Comparison of ENCODE assay signal across 11 mouse cellular contexts in the genomic region with DNA sequence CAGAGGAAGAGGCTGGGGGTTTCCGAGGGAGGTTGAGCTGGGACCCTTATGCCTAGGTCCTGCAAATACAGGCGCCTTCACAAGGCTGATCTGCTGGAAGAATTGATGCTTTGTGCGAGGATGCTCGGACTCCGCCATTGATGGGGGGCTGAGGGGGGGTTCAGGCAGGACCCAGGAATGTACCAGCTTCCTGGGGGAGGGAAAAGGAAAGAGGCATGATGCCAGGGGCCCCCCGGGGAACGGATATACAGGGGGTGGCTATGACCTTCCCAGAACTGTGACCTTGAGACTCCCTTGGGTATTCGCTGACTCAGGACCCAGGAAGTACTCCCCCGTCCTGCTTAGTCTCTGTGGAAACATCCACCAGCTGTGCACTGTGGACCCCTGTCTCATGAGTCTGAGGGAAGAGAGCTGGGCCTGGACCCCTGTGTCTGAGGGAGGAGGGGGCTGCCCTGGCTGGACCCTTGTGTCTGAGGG. TPM values are rescaled to one million over a fixed set of nuclear protein-coding genes. Genes with fewer than 3 reads are reported as not detected.
DNase-seq lines count a peak whose midpoint lies in the region; ATAC-seq and TF ChIP-seq lines count a peak whose summit lies in the region.
"Had no signal": no experiment of that assay in that cellular context is flagged by ENCODE, and none has a peak within 500 bp of the region (broad histone marks: within the 10 kb centered on the region; RNA-seq: fewer than 3 reads in every experiment).

No protein-coding gene starts in this region.

- no peak for DNase-seq in kidney, postnatal 0 days (ENCODE audit: low spot score)
- DNase-seq in kidney, postnatal 14 days: no peak
- DNase-seq in embryonic facial prominence, embryonic 11.5 days (ENCODE audit: low spot score): no peak
- DNase-seq in lung, postnatal 4 days: no peak
- no peak for DNase-seq in right cerebral cortex, postnatal 4 days
- DNase-seq: lung, adult 18-20 months; thymus, adult 18-20 months had no signal

- no peak for ATAC-seq in kidney, postnatal 0 days (replicated peaks; ENCODE audit: low FRiP score, low read depth)
- peak; percentile 57 for ATAC-seq in embryonic facial prominence, embryonic 11.5 days (replicated peaks; ENCODE audit: insufficient number of reproducible peaks, low FRiP score, low TSS enrichment, low read depth)
- ATAC-seq in hindbrain, embryonic 12.5 days (ENCODE audit: low FRiP score): peak; percentile 60
- ATAC-seq in neural tube, embryonic 13.5 days (ENCODE audit: low read depth): peak; percentile 45

- H3K4me2 ChIP-seq in kidney, postnatal 0 days (ENCODE audit: low read length): no peak overlapping the region
- no peak overlapping the region for H3K4me2 ChIP-seq in embryonic facial prominence, embryonic 11.5 days (ENCODE audit: low read depth, low read length)
- H3K4me2 ChIP-seq in hindbrain, embryonic 12.5 days (replicated peaks): peak overlapping the region; percentile 81
- H3K4me2 ChIP-seq in neural tube, embryonic 13.5 days: peak overlapping the region; percentile 86
- H3K4me2 ChIP-seq: heart, embryonic 13.5 days had no signal

- H3K4me1 ChIP-seq in kidney, postnatal 0 days (replicated peaks; ENCODE audit: insufficient read depth, low read length): no peaks in the 10 kb centered on the region
- H3K4me1 ChIP-seq in embryonic facial prominence, embryonic 11.5 days (ENCODE audit: control insufficient read depth, insufficient read depth, low read length): no peaks in the 10 kb centered on the region
- H3K4me1 ChIP-seq in hindbrain, embryonic 12.5 days: peaks cover 51% of the 10 kb centered on the region
- H3K4me1 ChIP-seq in neural tube, embryonic 13.5 days (replicated peaks): peaks cover 58% of the 10 kb centered on the region

- H3K9me3 ChIP-seq in kidney, postnatal 0 days (replicated peaks; ENCODE audit: low read length): no peaks in the 10 kb centered on the region
- no peaks in the 10 kb centered on the region for H3K9me3 ChIP-seq in embryonic facial prominence, embryonic 11.5 days (replicated peaks; ENCODE audit: control insufficient read depth, low read length)
- H3K9me3 ChIP-seq in hindbrain, embryonic 12.5 days (replicated peaks): no peaks in the 10 kb centered on the region
- H3K9me3 ChIP-seq in neural tube, embryonic 13.5 days: no peaks in the 10 kb centered on the region
- H3K9me3 ChIP-seq: heart, embryonic 13.5 days had no signal

- no peaks in the 10 kb centered on the region for H3K27me3 ChIP-seq in kidney, postnatal 0 days (ENCODE audit: insufficient read depth, low read length)
- H3K27me3 ChIP-seq in embryonic facial prominence, embryonic 11.5 days (ENCODE audit: control insufficient read depth, insufficient read depth, low read length): no peaks in the 10 kb centered on the region; the same call in 1 of the 2 replicates
- no peaks in the 10 kb centered on the region for H3K27me3 ChIP-seq in hindbrain, embryonic 12.5 days
- H3K27me3 ChIP-seq in neural tube, embryonic 13.5 days: no peaks in the 10 kb centered on the region

- H3K27ac ChIP-seq in kidney, postnatal 0 days: peak overlapping the region; percentile 16; the same call in 1 of the 2 replicates
- H3K27ac ChIP-seq in embryonic facial prominence, embryonic 11.5 days (replicated peaks; ENCODE audit: low read depth, low read length): peak overlapping the region; percentile 28; the same call in 1 of the 2 replicates
- H3K27ac ChIP-seq in hindbrain, embryonic 12.5 days: peak overlapping the region; percentile 81
- H3K27ac ChIP-seq in neural tube, embryonic 13.5 days (replicated peaks): peak overlapping the region; percentile 81
- H3K27ac ChIP-seq: heart, embryonic 13.5 days had no signal

- no peak overlapping the region for H3K4me3 ChIP-seq in kidney, postnatal 0 days (replicated peaks; ENCODE audit: low read depth, low read length)
- H3K4me3 ChIP-seq in embryonic facial prominence, embryonic 11.5 days (ENCODE audit: low read depth, low read length): no peak overlapping the region
- H3K4me3 ChIP-seq in hindbrain, embryonic 12.5 days: peak overlapping the region; percentile 20
- peak overlapping the region; percentile 29 for H3K4me3 ChIP-seq in neural tube, embryonic 13.5 days
- H3K4me3 ChIP-seq: erythroblast, embryonic 14.5 days; heart, embryonic 13.5 days had no signal

- no peaks in the 10 kb centered on the region for H3K36me3 ChIP-seq in kidney, postnatal 0 days (ENCODE audit: insufficient read depth, low read length)
- H3K36me3 ChIP-seq in embryonic facial prominence, embryonic 11.5 days (replicated peaks; ENCODE audit: control insufficient read depth, insufficient read depth, low read depth, low read length): no peaks in the 10 kb centered on the region
- H3K36me3 ChIP-seq in hindbrain, embryonic 12.5 days: peaks cover 11% of the 10 kb centered on the region; the same call in 1 of the 2 replicates
- 0 out of 2 replicates have a peak, but pooled peaks cover 16% of the 10 kb centered on the region for H3K36me3 ChIP-seq in neural tube, embryonic 13.5 days
- H3K36me3 ChIP-seq: heart, embryonic 13.5 days had no signal

- TF ChIP-seq CTCF in kidney, postnatal 0 days (IDR thresholded peaks at IDR 0.05; ENCODE audit: low read depth): no peak

- WGBS in kidney, postnatal 0 days: 28% methylated on average over 9 of the region's 9 CpGs
- 50% methylated on average over 9 of the region's 9 CpGs for WGBS in embryonic facial prominence, embryonic 11.5 days
- 37% methylated on average over 9 of the region's 9 CpGs for WGBS in hindbrain, embryonic 12.5 days
- WGBS in neural tube, embryonic 13.5 days: 33% methylated on average over 9 of the region's 9 CpGs

- no peak overlapping the region for H3K9ac ChIP-seq in kidney, postnatal 0 days (ENCODE audit: low read depth, low read length)
- H3K9ac ChIP-seq in embryonic facial prominence, embryonic 11.5 days (replicated peaks; ENCODE audit: low read length): peak overlapping the region; percentile 18; the same call in 1 of the 2 replicates
- H3K9ac ChIP-seq in hindbrain, embryonic 12.5 days: peak overlapping the region; percentile 48
- H3K9ac ChIP-seq in neural tube, embryonic 13.5 days: peak overlapping the region; percentile 71
- H3K9ac ChIP-seq: heart, embryonic 13.5 days had no signal

RNA-seq across cellular contexts. Expression of a gene that starts 4.9 kb away (rescaled TPM):
- 7.1 and 8.2 TPM in 2 replicates for polyA plus RNA-seq in kidney, postnatal 0 days (2015; fragmentation: Nextera tagmentation; extraction: Ambion mirVana)
- 1.9 and 3.6 TPM in 2 replicates for polyA plus RNA-seq in embryonic facial prominence, embryonic 11.5 days (2014; fragmentation: Nextera tagmentation; extraction: Ambion mirVana)
- polyA plus RNA-seq in hindbrain, embryonic 12.5 days (2016; fragmentation: Nextera tagmentation; extraction: Ambion mirVana): 41.3 and 42.3 TPM in 2 replicates
- 56.3 and 71.3 TPM in 2 replicates for polyA plus RNA-seq in neural tube, embryonic 13.5 days (2015; fragmentation: Nextera tagmentation; extraction: Ambion mirVana)

RNA-seq across cellular contexts. Expression of a gene that starts 20.1 kb away (rescaled TPM):
- 40.2 and 41.4 TPM in 2 replicates for polyA plus RNA-seq in kidney, postnatal 0 days (2015; fragmentation: Nextera tagmentation; extraction: Ambion mirVana)
- 52.5 and 58.0 TPM in 2 replicates for polyA plus RNA-seq in embryonic facial prominence, embryonic 11.5 days (2014; fragmentation: Nextera tagmentation; extraction: Ambion mirVana)
- polyA plus RNA-seq in hindbrain, embryonic 12.5 days (2016; fragmentation: Nextera tagmentation; extraction: Ambion mirVana): 155 and 160 TPM in 2 replicates
- 243 and 251 TPM in 2 replicates for polyA plus RNA-seq in neural tube, embryonic 13.5 days (2015; fragmentation: Nextera tagmentation; extraction: Ambion mirVana)

RNA-seq across cellular contexts. Expression of a gene that starts 24.4 kb away (rescaled TPM):
- polyA plus RNA-seq in kidney, postnatal 0 days (2015; fragmentation: Nextera tagmentation; extraction: Ambion mirVana): 11.5 and 15.9 TPM in 2 replicates
- polyA plus RNA-seq in embryonic facial prominence, embryonic 11.5 days (2014; fragmentation: Nextera tagmentation; extraction: Ambion mirVana): 1.1 and 2.1 TPM in 2 replicates
- 0.59 and 0.95 TPM in 2 replicates for polyA plus RNA-seq in hindbrain, embryonic 12.5 days (2016; fragmentation: Nextera tagmentation; extraction: Ambion mirVana)
- polyA plus RNA-seq in neural tube, embryonic 13.5 days (2015; fragmentation: Nextera tagmentation; extraction: Ambion mirVana): 1.3 and 2.2 TPM in 2 replicates

RNA-seq across cellular contexts. Expression of a gene that starts 25.6 kb away (rescaled TPM):
- 0.06 and 0.12 TPM in 2 replicates for polyA plus RNA-seq in kidney, postnatal 0 days (2015; fragmentation: Nextera tagmentation; extraction: Ambion mirVana)
- 0.25 and 0.32 TPM in 2 replicates for polyA plus RNA-seq in embryonic facial prominence, embryonic 11.5 days (2014; fragmentation: Nextera tagmentation; extraction: Ambion mirVana)
- 1.9 TPM in 2 replicates for polyA plus RNA-seq in hindbrain, embryonic 12.5 days (2016; fragmentation: Nextera tagmentation; extraction: Ambion mirVana)
- 1.1 and 1.5 TPM in 2 replicates for polyA plus RNA-seq in neural tube, embryonic 13.5 days (2015; fragmentation: Nextera tagmentation; extraction: Ambion mirVana)
- polyA plus RNA-seq: erythroblast, embryonic 14.5 days had no signal

RNA-seq across cellular contexts. Expression of a gene that starts 34.6 kb away (rescaled TPM):
- not detected in 2 replicates for polyA plus RNA-seq in kidney, postnatal 0 days (2015; fragmentation: Nextera tagmentation; extraction: Ambion mirVana)
- not detected in 2 replicates for polyA plus RNA-seq in embryonic facial prominence, embryonic 11.5 days (2014; fragmentation: Nextera tagmentation; extraction: Ambion mirVana)
- polyA plus RNA-seq in hindbrain, embryonic 12.5 days (2016; fragmentation: Nextera tagmentation; extraction: Ambion mirVana): not detected in 2 replicates
- not detected in 2 replicates for polyA plus RNA-seq in neural tube, embryonic 13.5 days (2015; fragmentation: Nextera tagmentation; extraction: Ambion mirVana)
- polyA plus RNA-seq: erythroblast, embryonic 14.5 days; heart, embryonic 13.5 days had no signal

Comparison
In these comparisons a context has a peak if more than half of its experiments do, and no peak if none do; other contexts are left out.
1. H3K27ac ChIP-seq: peak in every context shown above with its lines; median percentile 81 in hindbrain, embryonic 12.5 days; 81 in neural tube, embryonic 13.5 days; 28 in embryonic facial prominence, embryonic 11.5 days; 16 in kidney, postnatal 0 days.
2. H3K4me2 ChIP-seq: peak in hindbrain, embryonic 12.5 days (single experiment) and neural tube, embryonic 13.5 days (single experiment); none in kidney, postnatal 0 days (single experiment) and embryonic facial prominence, embryonic 11.5 days (single experiment).
3. H3K4me3 ChIP-seq: peak in hindbrain, embryonic 12.5 days (single experiment) and neural tube, embryonic 13.5 days (single experiment); none in kidney, postnatal 0 days (single experiment) and embryonic facial prominence, embryonic 11.5 days (single experiment).